Mouse (Mus musculus) retina, embryonic 14.5 days (tissue): Measurements from ENCODE around the gene 1110017D15Rik.

Experiments used
- DNase-seq: peaks from one replicate; pipeline ENCODE4 v3.0.0-alpha.2; 2015; ENCODE audit warnings: low spot score

The 1110017D15Rik gene

DNA sequence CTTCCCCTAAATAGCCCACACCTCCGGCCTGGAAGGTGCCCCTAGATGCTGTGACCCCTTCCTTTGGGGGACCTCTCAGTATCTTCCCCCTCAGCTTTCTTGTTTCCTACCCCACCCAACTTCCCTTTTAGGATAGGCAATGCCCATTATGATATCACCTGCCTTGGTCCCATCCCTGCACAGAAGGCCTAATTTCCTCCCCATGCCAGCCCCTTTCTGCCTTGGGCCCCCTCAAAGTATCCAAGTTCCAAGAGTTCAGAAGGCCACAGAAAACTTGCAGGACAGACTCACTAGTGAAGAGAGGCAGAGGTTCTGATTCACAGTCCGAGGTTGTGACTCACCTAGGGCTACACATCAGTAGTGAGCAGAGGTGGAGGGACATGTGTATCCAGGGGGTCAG is at the start of gene 1110017D15Rik:
TSS of gene 1110017D15Rik (minus strand) at position 101 of the 400 bp plus-strand sequence.
- DNase-seq: no peak

DNA sequence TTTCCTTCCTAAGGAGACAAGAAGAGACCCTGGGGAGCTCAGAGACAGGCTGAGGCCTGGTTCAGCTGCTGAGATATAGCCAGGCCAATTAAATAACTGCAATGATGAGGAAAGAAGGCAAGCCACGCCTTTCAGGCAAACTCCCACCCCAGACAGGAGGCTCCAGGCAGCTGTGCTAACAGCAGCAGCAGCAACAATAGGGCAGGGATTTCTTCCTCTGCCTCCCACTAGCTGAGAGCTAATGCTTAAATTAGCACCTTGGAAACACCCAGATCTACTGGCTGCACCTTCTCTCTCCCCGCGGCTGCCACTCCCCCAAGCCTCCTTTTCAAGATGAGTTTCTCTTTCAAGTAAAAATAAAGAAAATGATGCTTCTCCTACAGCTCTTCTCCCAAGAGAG is 49.0 kb upstream of the 1110017D15Rik start:
- DNase-seq: no peak

DNA sequence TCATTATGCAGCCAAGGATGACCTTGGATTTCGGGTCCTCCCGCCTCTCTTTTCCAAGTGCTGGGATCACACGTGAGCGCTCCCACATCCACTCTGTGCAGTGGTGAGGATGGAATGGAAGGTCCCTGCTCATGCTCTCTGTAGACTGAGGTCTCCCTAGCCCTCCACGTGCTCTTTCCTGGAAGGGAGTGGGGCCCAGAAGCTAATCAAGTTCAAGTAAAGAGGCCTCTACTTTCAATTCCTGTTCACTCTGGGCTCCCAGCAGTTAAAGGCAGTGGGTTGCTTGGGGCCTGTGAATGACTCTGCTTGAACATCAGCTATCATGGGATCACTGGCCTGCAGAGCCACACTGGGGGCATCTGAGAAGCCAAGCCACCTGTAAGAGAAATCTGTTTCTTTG is 46.2 kb upstream of the 1110017D15Rik start:
- DNase-seq: no peak

DNA sequence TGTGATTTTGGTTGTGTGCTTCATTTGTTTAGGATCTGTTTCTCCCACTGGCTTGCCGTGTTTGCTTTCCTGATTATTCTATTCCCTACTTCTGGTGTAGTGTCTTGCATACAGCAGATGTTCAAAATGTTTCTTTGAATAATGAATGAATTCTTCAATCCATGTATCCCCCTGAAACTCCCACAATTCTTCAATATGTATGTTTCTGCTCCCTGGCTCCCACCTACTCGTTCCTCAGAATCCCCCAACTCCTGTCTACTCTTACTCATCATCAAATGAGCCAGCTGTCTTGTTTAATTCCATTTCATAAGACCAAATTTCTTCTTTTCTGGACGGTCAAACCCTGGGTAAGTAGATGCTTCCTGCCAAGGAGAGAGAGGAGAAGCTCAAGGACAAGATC is 40.0 kb upstream of the 1110017D15Rik start:
- no peak for DNase-seq

DNA sequence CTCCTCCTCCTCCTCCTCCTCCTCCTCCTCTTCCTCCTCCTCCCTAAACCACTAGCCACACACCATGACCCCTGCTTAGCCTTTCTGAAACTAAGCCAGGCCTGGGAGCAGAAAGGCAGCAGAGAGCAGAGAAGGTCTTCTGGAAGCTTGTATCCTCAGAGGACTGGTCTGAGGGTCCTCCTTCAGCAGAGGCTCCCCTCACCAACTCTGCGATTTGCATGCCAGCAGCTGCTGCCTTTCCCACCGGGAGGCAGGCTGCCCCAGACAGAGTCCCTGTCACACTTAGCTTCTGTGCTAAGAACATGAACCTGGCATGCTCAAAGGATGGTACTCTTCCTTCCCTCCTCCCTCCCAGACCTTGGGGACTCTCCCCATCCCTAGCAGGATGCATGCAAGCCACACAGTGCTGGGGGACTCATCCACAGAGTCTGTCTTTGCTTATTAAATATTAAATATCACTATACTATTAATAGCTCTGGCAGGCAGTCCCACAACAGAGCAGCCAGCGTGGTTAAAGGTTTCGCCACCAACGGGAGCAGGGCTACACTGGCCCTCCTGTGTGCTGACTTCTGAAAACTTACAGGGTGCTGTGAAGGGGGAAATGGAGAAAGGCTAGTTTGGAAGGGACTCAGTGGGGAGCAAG is 39.3 kb upstream of the 1110017D15Rik start:
- DNase-seq: peak; percentile 42

DNA sequence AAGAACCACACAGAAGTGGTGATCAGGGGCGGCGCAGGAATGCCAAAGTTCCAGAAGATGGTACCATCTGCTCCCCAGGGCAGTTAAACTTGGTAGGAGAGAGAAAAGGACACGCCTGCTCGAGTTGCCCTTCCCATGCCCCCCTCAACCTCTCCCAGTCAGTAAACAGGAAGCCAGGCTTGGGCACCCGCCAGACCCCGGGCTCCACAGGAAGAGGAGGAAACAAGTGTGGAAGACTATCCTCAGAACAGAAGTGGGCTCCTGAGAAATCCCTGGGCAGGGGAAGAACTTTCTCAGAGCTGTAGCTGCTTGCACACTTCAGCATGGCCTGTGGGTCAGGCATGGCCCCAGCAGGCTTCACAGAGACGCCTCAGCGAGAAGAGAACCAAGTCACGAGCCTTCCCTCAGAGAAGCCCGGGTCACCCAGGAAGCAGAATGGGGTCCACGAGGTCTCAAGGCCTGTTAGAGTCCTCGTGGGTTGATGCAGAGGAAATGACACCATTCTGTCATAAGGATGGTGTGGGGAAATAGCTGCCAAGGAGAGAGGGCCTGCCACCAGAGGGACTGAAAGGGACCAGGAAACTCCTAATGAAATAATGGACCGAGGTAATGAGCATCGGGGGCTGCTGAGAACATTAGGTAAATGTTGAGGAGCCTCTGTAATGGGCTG is 38.0 kb upstream of the 1110017D15Rik start:
- DNase-seq: no peak

DNA sequence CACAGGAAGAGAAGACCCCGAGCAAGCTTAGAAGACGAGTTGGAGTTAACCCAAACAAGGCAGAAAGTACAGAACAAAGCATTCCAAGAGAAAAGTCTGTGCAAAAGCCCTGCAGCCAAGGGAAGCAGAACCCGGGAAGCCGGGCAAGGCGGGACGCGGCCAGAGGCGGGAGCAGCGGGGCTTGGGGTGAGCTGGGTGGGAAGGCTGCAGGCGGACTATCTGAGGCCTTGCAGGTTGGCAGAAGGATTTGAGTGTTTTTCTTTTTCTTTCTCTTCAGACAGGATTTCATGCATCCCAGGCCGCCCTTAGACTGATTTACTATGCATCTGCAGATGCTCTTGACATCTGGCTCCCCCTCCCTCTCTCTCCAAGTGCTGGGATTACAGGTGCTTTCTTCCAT is 36.0 kb upstream of the 1110017D15Rik start:
- no peak for DNase-seq

DNA sequence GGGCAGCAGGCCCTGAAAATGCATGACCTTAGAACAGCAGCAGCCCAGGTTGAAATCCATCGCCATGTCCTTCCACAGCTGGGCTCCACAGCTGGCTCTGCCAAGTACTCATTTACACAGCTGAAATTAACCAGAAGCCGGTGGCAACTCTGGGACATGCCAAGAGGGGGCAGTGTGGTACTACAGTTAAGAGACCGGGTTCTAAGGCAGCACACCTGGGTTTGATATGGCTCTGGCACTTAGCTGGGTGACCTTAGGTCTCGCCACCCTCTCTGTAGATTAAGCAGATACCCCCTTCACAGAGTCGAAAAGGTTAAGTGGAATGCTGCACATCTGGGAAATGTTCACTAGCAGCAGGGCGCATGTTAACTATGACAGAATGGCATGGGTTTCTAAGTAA is 35.4 kb upstream of the 1110017D15Rik start:
- peak; percentile 85 for DNase-seq

DNA sequence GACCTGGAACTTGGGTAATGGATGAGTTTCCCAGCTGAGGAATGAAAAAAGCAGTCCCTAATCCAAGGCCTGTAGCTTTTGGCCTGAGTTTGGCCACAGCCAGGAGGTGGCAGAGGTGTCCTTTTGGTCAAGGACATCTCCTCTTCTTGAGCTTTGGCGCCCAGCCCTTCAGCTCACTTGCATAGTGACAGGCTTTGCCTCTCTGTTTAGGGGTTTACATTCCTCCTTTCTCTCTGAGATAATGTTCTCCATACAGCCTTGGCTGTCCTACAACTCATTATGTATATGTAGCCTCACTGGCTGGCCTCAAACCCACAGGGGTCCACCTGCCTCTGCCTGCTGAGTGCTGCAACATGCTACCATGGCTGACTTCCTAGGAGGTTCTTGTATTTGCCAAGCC is 30.0 kb upstream of the 1110017D15Rik start:
- DNase-seq: no peak

DNA sequence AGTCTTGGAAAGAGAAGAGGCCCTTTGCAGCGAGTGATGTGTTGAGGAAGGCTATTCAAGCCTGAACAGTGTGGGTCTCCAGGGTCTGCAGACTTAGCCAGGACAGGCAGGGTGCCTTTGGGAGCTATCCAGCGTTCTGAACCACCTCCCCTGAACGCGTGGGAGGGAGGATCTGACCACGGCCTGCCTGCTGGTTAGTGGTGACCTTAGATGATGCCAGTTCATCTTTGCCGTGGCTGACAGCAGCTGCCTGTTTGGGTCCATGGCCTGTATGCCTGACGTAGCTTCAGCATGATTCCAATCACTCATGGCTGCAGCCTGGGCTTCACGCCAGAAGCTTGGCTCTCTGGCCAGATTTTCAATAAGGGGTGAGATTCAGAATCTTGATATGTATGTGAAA is 28.9 kb upstream of the 1110017D15Rik start:
- DNase-seq: peak; percentile 64

DNA sequence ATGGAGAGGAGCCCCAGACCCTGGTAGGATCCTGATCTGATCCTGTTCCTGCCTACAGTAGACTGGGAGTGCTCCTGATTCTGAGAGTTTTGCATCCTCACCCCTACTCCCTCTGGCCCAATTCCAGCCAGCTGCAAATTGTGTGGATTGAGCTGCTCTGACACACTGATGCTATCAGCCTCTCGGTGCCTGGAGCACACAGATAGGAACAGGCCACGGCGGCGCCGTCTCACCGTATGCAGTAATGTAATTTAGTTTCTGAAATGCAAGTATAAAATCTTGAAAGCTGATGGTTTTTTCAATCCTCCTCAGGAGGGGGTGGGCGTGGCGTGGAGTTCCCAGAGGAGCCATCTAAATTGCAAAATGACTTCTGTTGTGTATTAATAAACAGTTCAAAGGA is 25.0 kb upstream of the 1110017D15Rik start:
- no peak for DNase-seq

DNA sequence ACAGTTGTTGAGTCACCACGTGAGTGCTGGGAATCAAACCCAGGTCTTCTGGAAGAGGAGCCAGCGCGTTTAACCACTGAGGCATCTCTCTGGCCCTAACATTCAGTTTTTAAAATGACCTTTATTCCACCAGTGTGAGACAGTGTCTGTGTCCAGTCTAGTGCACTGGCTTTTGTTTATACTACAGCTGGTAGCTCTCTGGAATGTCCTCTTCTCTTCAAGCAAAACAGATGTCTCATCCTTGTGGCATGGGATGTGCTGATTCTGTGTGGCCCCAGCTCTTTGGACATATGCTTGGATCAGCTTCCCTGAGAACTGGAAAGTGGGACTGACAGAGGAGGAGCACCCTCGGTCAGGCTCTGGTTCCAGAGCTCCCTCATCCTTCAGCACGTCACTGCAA is 17.7 kb upstream of the 1110017D15Rik start:
- no peak for DNase-seq

DNA sequence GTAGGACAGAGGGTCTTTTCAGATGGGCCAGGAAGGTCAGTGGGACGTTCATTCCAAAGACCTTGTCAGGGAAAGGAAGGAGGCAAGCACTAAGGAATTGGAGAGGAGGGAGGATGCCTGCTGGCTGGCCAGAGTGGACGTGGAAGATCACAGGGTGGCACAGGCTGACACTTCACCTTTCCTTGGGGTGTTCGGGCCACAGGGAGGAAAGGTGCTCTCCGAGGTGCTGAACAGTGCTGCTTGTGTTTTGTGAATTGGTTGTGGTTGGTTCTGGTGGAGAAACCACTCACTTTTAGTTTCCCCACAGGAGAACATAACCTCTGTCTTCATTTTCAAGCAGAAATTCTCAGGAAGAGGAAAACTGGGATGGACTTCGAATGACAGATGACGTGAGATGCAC is 15.3 kb upstream of the 1110017D15Rik start:
- DNase-seq: peak; percentile 65

DNA sequence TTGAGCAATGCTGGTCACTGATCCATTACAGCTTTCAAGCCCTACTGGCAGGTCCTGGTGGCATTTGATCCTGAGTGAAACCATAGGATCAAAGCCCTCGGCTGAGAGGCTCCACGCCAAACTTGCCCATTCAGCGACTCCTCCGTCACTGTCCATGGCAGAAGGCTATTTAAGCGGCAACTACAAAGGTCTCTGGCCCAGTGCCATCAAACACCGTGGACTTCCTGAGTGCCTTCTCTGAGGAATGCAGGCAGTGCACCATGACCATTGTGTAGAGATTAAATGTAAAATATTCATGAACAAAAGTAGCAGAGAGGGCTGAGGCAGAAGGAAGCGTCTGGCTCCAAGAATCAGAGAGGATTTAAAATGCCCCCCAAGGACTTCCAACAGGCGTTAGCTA is 10.9 kb upstream of the 1110017D15Rik start:
- DNase-seq: no peak

DNA sequence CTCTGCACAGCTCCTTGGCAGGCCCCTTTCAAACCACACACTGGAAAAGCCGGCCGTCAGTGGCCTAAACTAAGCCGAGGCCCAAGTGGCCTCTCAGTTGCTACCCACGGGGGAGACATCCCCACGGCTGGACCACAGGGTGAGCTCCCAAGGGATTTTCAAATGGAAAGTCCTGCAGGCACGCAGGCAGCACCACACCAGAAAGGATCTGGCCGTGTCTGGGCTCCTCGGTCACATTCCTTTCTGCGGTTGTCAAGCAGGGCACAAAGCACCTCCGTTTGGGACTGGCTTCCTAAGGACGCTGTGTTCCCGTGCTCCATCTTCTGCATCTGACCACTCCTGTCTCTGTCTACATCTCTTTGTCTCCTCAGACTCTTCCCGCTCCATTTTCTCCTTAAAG is 9.9 kb upstream of the 1110017D15Rik start:
- DNase-seq: no peak

DNA sequence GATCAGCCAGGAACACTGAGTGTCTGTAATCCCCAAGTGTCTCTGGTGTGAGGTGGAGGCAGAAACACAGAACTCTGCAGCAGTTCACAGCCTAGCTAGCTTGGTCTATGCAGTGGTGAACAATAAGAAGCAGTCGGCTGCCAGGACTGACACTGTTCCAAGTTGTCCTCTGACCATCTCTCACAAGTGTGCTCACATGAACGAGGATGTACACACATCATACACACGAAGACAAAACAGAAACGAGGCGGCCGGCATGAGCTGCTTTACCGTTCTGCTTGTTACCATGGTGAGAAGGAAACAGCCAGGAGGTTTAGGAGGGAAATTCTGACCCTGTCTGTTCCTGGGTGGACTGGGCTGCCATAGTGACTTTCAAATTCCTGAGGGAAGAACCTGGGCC is 9.4 kb upstream of the 1110017D15Rik start:
- no peak for DNase-seq

DNA sequence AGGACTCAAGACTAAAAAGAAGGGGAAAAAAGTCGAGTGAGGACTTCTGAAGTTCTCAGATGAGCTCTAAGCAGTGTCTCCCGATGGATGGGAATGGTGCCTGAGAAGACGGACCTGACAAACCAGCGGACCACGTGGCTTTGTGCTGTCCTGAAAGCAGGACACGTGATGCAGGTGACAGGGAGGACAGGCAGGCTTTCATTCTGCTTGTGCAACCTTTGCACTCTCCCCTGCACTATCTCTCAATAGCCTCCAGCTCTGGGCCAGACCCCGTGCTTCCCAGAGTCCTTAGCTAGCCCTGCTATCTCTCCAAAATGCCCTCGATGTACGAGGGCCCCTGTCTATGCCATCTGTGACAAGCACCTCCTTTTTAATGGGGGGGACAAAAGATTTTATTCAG is 7.7 kb upstream of the 1110017D15Rik start:
- no peak for DNase-seq

DNA sequence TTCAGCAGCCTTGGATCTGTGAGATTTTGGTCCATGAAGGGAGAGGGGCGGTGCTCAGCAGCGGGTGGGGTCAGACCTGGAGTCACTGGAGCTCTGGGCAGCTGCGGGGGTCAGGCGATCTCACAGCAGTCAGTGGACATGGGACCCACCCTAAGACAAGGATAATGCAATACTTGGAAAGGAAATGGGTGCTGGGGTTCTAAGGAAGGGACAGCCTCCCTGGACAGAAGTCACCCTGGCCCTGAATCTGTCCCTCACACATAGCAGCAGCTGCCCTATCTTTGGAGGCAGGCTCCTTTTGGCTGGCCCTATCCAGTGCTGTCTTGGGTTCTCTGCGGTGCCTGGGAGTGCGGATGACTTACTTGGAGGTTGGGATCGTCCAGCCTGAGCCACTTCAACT is 6.7 kb upstream of the 1110017D15Rik start:
- DNase-seq: no peak

DNA sequence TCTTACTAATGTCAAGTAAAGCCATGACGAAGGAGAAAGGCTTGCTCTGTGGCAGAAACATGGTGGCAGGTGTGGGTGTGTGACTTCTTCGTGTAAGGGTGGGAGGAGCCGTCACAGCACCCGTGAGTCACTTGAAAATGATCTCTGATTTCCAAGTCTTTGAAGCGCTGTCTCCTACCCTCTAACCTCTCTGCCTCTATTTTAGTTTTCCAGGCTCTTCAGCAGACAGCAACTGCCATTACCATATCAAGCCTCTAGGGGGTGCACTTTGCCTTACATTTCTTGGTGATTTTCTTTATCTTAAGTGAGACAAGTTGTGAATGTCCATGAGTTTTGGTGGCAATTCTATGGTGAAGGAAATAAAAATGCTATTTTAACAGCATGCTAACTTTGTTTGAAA is 5.7 kb upstream of the 1110017D15Rik start:
- DNase-seq: peak; percentile 78

DNA sequence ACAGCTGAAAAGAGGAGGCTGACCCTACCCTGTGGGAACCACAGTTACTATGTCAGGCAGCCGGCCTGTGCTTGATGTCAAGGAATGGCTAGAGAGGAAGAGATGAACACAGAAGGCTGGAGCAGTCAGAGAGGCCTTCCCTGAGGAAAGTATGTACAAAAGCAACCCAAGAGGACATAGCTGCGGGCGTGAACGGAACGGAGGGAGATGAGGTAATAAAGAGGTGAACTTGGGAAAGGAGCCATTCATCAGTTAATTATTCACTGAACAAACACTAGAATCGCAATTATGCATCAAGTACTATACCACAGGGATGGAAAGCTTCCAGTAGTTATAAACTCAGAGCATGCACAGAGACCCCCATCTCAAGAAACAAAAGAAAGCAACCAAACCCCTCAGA is 5.0 kb upstream of the 1110017D15Rik start:
- no peak for DNase-seq

DNA sequence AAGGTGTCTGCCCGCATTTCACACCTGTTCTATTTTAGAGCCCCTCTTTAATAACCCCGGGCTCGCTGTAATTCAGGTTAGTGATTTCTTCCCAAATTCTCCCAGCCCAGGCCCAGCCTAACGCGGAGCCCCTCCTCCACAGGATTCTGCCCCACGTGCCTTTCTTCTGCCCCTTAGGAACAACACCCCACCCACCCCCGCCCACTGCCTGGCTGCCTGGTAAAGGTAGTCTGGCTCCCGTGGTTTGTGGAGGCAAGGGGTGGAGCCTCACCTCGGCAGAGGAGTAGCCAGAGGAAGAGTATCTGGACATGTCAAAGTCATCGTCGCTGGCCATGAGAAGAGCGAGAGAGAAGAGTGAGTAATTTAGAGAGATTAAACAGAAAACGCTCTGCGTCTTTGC is 3.5 kb upstream of the 1110017D15Rik start:
- no peak for DNase-seq

DNA sequence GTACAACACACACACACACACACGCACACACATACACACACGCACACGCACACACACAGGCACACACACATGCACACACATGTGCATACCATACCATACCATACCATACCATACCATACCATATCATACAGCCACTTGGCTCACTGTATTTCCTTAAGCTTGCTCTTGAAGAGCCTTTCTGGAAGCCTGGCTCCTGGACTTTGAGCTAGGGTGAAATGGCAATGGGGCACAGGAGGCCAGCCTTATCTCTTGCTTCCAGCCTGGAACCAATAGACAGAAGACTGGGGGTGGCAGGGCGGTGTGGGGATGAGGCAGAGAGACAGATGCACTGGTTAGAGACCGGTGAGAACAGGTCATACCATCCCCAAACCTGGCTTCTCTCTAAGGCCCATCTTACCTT is 2.1 kb upstream of the 1110017D15Rik start:
- no peak for DNase-seq

DNA sequence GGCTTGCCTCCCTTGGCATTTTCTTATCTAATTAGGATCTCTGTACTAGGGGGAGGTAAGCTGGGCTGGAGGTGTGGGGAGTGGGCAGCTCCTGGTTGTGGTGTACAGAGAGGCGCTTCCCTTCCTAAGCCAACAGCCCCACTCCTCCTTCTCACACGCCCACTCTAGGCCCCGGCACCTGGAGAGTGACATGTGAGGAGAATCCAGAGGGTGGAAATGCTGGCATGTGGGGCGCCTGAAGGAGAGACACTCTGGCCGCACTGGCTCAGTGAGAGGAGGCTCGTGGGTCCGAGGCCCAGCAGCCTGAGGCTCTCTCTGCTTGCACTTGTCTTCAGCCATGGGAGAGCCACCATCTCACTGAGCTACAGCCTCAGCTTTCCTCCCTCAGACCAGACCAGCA is 1.2 kb upstream of the 1110017D15Rik start:
- DNase-seq: no peak

DNA sequence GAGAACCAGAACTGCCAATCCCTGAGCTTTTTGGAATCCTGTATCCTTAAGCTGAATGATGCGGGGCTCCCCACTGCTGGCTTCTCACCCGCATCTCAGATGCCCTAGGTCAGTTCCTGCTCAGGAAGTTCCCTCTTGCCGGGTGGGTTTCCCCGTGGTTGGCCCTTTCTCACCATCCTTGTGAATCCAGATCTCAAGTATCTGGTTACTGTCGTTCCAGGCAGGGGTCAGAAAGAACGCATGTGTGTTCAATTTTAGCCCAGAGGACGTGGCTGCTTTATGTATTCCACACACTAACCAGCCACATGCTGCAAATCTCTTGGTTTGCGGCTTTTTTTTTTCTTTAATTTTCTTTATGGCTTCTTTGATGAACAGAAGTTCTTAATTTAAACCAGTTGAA is 3.4 kb downstream of the 1110017D15Rik start:
- no peak for DNase-seq
